Mouse (Mus musculus) splenic B cell, adult 2 months (primary cell): Measurements from ENCODE around the gene Ephb2.
A peak's percentile ranks its signal among the peaks of the same experiment; 100 is the strongest.

Source experiments
- DNase-seq: peaks from one replicate; pipeline ENCODE4 v3.0.0-alpha.2; 2011; ENCODE audit warnings: low read depth, low spot score
- H3K27me3 ChIP-seq: 2 replicates; pipeline ENCODE4 v1.6.1; 2012; ENCODE audit warnings: mild to moderate bottlenecking, low read length, moderate library complexity, mixed read lengths; ENCODE audit not compliant: control insufficient read depth, poor library complexity, insufficient read depth, severe bottlenecking
- H3K36me3 ChIP-seq: 2 replicates; pipeline ENCODE4 v1.6.1; 2012; ENCODE audit warnings: mild to moderate bottlenecking, low read length, moderate library complexity, mixed read lengths; ENCODE audit not compliant: control insufficient read depth, poor library complexity, insufficient read depth, severe bottlenecking

The Ephb2 gene

DNA sequence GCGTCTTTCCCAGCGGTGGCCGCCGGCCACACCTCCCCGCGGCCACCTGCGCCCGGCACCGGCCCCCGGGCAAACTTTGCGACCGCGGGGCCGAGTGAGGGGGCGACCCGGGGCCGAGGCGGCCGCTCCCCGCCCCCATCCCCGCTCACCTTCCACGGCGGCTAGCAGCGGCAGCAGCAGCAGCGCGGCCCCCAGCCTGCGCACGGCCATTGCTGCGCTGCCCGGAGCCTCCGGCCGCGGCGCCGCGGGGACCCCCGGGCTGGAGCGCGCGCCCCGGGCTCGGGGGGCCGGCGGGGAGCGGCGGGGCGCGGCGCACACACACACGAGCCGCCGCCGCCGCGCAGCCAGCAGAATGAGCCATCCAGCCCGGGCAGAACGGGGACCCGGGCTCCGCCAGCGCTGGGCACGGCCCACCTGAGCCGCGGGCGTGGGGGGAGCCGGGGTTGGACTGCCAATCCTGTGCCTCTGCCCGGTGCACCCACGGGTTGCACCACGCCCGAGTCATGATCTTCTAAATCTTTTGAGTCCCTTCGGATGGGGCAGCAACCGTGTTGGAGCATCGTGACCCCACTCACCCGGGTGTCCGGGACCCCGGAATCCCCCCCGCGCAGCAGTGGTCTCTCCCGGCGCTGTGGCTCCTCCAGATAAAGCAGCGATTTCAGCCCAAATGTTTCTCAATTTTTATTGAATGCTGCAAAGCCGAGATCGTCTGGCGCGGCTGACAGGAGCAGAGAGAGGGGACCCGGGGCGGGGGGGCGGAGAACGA, at the start of gene Ephb2:
Gene Ephb2 (minus strand): TSS at position 368 of the 766 bp plus-strand sequence.
- Histone ChIP-seq H3K27me3 (no peaks in the 10 kb centered on the region; the same call in 1 of the 2 replicates), H3K36me3 (no peaks in the 10 kb centered on the region)
- DNase-seq = peak; percentile 36

DNA sequence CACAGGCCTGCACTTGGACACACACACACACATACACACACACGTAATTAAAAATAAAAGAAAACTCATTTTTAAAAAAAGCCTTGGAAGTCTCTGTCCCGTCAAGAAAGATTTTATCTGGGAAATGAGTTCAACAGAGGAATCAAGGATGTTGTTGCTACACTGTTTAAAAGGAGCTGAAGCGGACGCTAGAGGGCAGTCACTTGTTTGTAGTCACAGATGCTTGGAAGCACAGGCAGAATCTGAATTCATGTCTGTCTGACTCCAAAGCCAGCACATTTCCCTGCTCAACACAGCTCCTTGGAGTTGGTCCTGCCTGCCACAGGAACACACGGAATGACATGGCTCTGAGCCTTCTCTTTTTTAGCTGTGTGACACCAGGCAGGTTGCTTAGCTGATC, 42.8 kb upstream of the Ephb2 start:
- H3K36me3 ChIP-seq = no peaks in the 10 kb centered on the region
- no peaks in the 10 kb centered on the region for H3K27me3 ChIP-seq
- DNase-seq = peak; percentile 12

DNA sequence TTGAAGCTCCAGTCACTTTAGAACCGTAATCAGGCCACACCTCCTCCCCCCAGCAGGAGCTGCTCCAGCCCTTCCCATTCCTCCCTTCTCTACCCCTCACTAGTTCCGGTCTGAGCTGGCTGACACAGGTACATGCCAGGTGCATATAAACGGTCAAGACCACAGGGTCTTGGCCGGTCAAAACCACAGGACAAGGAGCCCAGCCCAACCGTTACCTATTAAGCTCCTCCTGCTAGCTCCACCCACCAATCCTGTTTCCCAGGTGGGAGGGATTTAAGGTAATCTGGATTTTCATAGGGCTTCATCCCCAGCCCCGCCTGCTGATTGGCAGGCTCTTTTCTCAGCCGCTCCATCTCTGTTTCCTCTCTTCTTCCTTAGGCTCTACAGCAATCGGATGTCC, 42.4 kb upstream of the Ephb2 start:
- no peak for DNase-seq
- Histone ChIP-seq H3K36me3 (no peaks in the 10 kb centered on the region), H3K27me3 (no peaks in the 10 kb centered on the region)

DNA sequence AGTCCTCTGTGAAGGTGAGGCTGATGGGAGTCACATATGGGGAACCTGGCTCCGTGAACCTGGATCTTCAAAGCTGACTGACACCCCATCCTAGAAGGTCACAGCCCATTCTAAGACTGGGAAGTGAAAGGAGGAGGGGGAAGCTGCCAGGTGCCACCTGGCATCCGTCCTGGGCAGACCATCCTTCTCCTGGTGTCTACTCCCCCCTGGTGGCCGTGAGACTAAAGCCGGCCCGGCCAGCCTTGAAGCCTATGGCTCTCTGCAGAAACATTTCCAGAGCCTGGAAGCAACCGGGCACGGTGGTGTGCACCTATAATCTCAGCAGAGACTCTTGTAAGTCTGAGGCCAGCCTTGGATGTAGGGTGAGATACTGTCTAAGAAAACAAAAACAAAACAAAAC, 41.2 kb upstream of the Ephb2 start:
- peak; percentile 10 for DNase-seq

DNA sequence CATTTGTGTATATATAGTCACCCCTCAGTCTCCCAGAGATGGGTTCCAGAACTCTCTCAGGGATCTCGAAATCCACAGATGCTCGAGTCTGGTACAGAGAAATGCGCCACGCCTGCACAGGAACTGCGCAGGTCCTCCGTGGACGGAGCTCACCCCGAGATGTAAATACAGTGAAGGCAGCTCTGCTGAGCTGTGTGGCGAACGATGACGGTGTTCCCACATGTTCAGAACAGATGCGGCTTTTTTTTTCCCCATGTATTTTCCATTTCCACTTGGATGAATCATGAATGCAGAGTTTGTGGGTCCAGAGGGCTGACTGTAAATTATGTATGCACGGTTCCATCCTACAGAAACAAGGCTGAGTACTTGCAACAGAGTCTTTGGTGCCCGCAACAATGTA, 39.2 kb upstream of the Ephb2 start:
- Histone ChIP-seq H3K36me3 (no peaks in the 10 kb centered on the region), H3K27me3 (no peaks in the 10 kb centered on the region)
- DNase-seq = no peak

More for the DNA sequence above, 41.2 kb upstream of the Ephb2 start:
- no peaks in the 10 kb centered on the region for H3K27me3 ChIP-seq
- H3K36me3 ChIP-seq = no peaks in the 10 kb centered on the region

GRCm38 (mm10) chr4:136868371-136868770, 32.6 kb upstream of the Ephb2 start:
- DNase-seq = no peak
- Histone ChIP-seq H3K27me3 (no peaks in the 10 kb centered on the region), H3K36me3 (no peaks in the 10 kb centered on the region)

GRCm38 (mm10) chr4:136867690-136868345, 32.0 kb upstream of the Ephb2 start:
- H3K36me3 ChIP-seq = no peaks in the 10 kb centered on the region
- no peak for DNase-seq

GRCm38 (mm10) chr4:136865531-136865930, 29.7 kb upstream of the Ephb2 start:
- H3K36me3 ChIP-seq = no peaks in the 10 kb centered on the region

More at GRCm38 (mm10) chr4:136867690-136868345, 32.0 kb upstream of the Ephb2 start:
- no peaks in the 10 kb centered on the region for H3K27me3 ChIP-seq

GRCm38 (mm10) chr4:136864751-136865470, 29.1 kb upstream of the Ephb2 start:
- no peaks in the 10 kb centered on the region for H3K27me3 ChIP-seq
- no peaks in the 10 kb centered on the region for H3K36me3 ChIP-seq
- DNase-seq = no peak

More at GRCm38 (mm10) chr4:136865531-136865930, 29.7 kb upstream of the Ephb2 start:
- no peak for DNase-seq
- no peaks in the 10 kb centered on the region for H3K27me3 ChIP-seq

- no peaks in the 10 kb centered on the region for H3K27me3 ChIP-seq
- no peaks in the 10 kb centered on the region for H3K36me3 ChIP-seq
- DNase-seq = no peak
Observed at GRCm38 (mm10) chr4:136863517-136863916, 27.7 kb upstream of the Ephb2 start.

DNA sequence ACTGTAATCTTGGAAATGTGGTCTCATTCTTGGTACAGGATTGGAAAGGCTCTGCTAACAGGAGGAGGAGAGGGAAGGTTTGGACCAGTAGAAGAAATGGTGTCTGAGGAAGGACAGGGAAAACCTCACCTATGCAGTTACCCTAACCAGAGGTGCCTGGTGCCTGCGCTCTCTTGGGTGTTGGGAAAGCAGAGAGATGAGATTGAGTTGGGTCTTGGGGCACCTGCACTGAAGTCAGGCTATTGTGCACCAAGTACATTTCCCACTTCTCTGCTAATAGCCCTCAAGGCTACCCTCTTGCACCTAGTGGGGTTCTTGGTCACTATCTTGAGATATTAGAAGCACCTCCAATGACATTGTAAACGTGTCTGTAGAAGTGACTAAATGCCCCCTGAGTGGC, 26.6 kb upstream of the Ephb2 start:
- no peak for DNase-seq
- H3K36me3 ChIP-seq = no peaks in the 10 kb centered on the region
- no peaks in the 10 kb centered on the region for H3K27me3 ChIP-seq

DNA sequence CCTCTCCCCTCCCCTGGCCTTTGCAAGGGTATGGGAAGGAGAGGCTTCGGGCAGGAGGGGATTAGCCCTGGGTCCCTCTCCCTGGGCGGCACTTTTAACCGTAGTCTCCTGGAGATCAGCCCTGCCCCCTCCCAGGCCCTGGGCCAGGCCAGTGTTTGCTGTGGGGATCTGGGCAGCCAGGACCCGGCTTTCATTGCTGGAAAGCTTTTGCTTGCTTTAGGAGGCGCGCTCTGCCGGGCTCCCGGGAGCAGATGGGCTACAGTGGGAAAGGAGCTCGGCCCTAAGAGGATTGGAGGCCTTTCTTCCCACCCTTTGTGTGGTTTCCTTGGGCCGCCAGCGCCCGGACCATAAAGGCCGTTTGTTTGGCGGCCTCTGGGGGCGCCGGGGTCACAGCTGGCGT, 26.0 kb upstream of the Ephb2 start:
- H3K27me3 ChIP-seq = no peaks in the 10 kb centered on the region
- H3K36me3 ChIP-seq = no peaks in the 10 kb centered on the region
- DNase-seq = no peak

- Histone ChIP-seq H3K36me3 (no peaks in the 10 kb centered on the region), H3K27me3 (no peaks in the 10 kb centered on the region)
- DNase-seq = peak; percentile 9
Observed at GRCm38 (mm10) chr4:136860022-136860421, 24.2 kb upstream of the Ephb2 start.

DNA sequence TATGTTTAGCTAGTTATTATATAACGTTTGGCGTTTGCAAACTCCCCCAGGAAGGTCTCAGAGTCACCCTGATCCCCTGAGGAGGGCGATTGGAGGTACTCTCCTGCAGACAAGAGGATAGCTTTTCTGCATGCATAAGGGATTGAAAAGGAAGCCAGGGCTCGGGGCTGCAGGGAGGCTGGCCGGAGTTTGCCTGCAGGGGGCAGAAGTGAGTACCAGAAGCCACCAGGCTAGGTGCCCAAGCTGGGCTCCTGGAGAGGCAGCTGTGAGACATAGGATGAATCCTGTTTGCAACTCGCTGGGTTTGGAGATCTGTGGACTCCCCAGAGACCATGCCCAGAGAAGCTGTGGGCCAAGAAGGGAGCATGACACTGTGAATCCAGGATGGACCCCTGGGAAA, 19.3 kb upstream of the Ephb2 start:
- DNase-seq = no peak
- Histone ChIP-seq H3K36me3 (no peaks in the 10 kb centered on the region), H3K27me3 (no peaks in the 10 kb centered on the region)

DNA sequence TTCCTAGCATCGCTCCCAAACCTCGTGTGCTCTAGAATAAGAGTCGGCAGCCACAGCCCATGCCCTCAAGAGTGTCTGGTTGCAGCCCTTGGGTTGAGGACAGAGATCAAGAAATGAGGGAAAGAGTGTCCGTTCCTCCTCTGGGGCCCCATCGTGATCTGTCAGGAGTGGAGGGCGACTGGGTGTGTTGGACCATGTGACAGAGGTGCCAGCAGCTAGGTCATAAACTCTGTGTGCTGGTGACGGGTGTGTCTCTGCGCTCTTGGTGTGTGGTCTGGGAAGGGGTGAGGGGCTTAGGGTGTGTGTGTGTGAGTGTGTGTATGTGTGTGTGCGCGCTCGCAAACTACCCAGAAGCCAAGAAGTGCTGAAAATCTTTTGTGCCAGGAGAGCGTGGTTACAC, 17.2 kb upstream of the Ephb2 start:
- no peaks in the 10 kb centered on the region for H3K36me3 ChIP-seq
- DNase-seq = no peak
- H3K27me3 ChIP-seq = no peaks in the 10 kb centered on the region
